Mouse (Mus musculus): ENCODE measurements around the gene Klhl3.

The Klhl3 gene

GRCm38 (mm10) chr13:57960254-57960653 is 153.1 kb downstream of the Klhl3 start:
- no peak for DNase-seq (ENCODE audit: low read depth, low spot score)

- DNase-seq (ENCODE audit: low read depth, low spot score): no peak
Observed at GRCm38 (mm10) chr13:57959806-57960205, 153.6 kb downstream of the Klhl3 start.
